Comparison of ENCODE assay signal across 9 mouse cellular contexts in genomic region chr16:60538233-60538632, GRCm38 (mm10).
DNase-seq lines count a peak whose midpoint lies in the region; ATAC-seq and TF ChIP-seq lines count a peak whose summit lies in the region.
"Had no signal": no experiment of that assay in that cellular context is flagged by ENCODE, and none has a peak within 500 bp of the region (broad histone marks: within the 10 kb centered on the region; RNA-seq: fewer than 3 reads in every experiment).

No protein-coding gene starts in this region.

- no peak overlapping the region for H3K27ac ChIP-seq in midbrain, postnatal 0 days (ENCODE audit: low read depth, low read length)
- H3K27ac ChIP-seq: macrophage had no signal

- H3K4me1 ChIP-seq in midbrain, postnatal 0 days (ENCODE audit: insufficient read depth, low read length): no peaks in the 10 kb centered on the region

- in situ Hi-C loops in Patski (cut with MboI; ENCODE audit: low pct_unique_long_range_greater_than_20kb): loop anchor here (25.0 kb wide), 2 partner anchors 701 to 851 kb away; no protein-coding TSS in a partner anchor

- ATAC-seq in Patski: no peak
- ATAC-seq in midbrain, postnatal 0 days (ENCODE audit: low FRiP score): no peak

- H3K9me3 ChIP-seq in midbrain, postnatal 0 days (ENCODE audit: low read length): no peaks in the 10 kb centered on the region

- peak; percentile 8 to 53 for DNase-seq in layer of hippocampus, adult 18-20 months (ENCODE audit: low spot score in 2 of 2)
- no peak for DNase-seq in layer of hippocampus, adult 9-10 months (ENCODE audit: low spot score)
- DNase-seq in Patski (ENCODE audit: low read depth, low spot score): no peak
- peak; percentile 8 for DNase-seq in embryo, embryonic 11.5 days (ENCODE audit: low read depth, low spot score)
- DNase-seq in midbrain, postnatal 0 days (ENCODE audit: low spot score): peak; percentile 68
- no peak for DNase-seq in urinary bladder, postnatal 36 days (ENCODE audit: low spot score in 2 of 2)
- DNase-seq in lung, postnatal 36 days: no peak
- no peak for DNase-seq in thymus, postnatal 36 days

- CTCF ChIA-PET in Patski (lab: Charles Lee): interaction anchor here (1.4 kb wide), 1 partner anchor 692 kb away, joined by 3 read pairs; no protein-coding TSS in a partner anchor

- no peak overlapping the region for H3K4me2 ChIP-seq in midbrain, postnatal 0 days (ENCODE audit: low read depth, low read length, poor library complexity, severe bottlenecking)

- H3K9ac ChIP-seq in midbrain, postnatal 0 days (replicated peaks; ENCODE audit: low read length, poor library complexity, severe bottlenecking): no peak overlapping the region

- peak; percentile 75 for TF ChIP-seq CTCF in Patski (IDR thresholded peaks at IDR 0.05)
- TF ChIP-seq CTCF in midbrain, postnatal 0 days (IDR thresholded peaks at IDR 0.05): peak; percentile 77

- POLR2A ChIA-PET in Patski (lab: Charles Lee): no interaction called here

- H3K4me3 ChIP-seq in midbrain, postnatal 0 days (ENCODE audit: low read depth, low read length): no peak overlapping the region

- no peaks in the 10 kb centered on the region for H3K36me3 ChIP-seq in midbrain, postnatal 0 days (ENCODE audit: insufficient read depth, low read length)

- peaks cover 26% of the 10 kb centered on the region for H3K27me3 ChIP-seq in Patski
- no peaks in the 10 kb centered on the region for H3K27me3 ChIP-seq in midbrain, postnatal 0 days (ENCODE audit: insufficient read depth, low read length)

Comparison
In these comparisons a context has a peak if more than half of its experiments do, and no peak if none do; other contexts are left out.
1. DNase-seq: peak in layer of hippocampus, adult 18-20 months (2 of 2), embryo, embryonic 11.5 days (single experiment) and midbrain, postnatal 0 days (single experiment); none in layer of hippocampus, adult 9-10 months (single experiment), Patski (single experiment), urinary bladder, postnatal 36 days (0 of 2), lung, postnatal 36 days (single experiment) and thymus, postnatal 36 days (0 of 2).